26 mouse cellular contexts compared by ENCODE assay signal in genomic region chr8:70825816-70826215, GRCm38 (mm10). TPM values are rescaled to one million over a fixed set of nuclear protein-coding genes. Genes with fewer than 3 reads are reported as not detected.
"Had no signal": no experiment of that assay in that cellular context is flagged by ENCODE, and none has a peak within 500 bp of the region (broad histone marks: within the 10 kb centered on the region; RNA-seq: fewer than 3 reads in every experiment).

No protein-coding gene starts in this region.

- H3K27ac ChIP-seq: heart, embryonic 10.5 days; hindbrain, embryonic 10.5 days; hindbrain, embryonic 12.5 days; hindbrain, embryonic 14.5 days; intestine, embryonic 15.5 days; layer of hippocampus, adult 2 months; left cerebral cortex, adult 2 months; liver, embryonic 12.5 days; liver, embryonic 14.5 days had no signal

- DNase-seq: heart, adult 18-20 months; heart, postnatal 10 days; heart, postnatal 4 days; kidney, adult 18-20 months; kidney, adult 8-10 months; kidney, postnatal 10 days; kidney, postnatal 4 days; liver had no signal

- H3K4me1 ChIP-seq: heart, embryonic 12.5 days; hindbrain, embryonic 12.5 days had no signal

- H3K4me3 ChIP-seq: heart, embryonic 10.5 days; heart, embryonic 12.5 days; hindbrain, embryonic 10.5 days; hindbrain, embryonic 12.5 days; intestine, embryonic 15.5 days; layer of hippocampus, adult 2 months; left cerebral cortex, adult 2 months; liver, embryonic 12.5 days had no signal

- H3K9me3 ChIP-seq: heart, embryonic 10.5 days; liver, embryonic 12.5 days had no signal

- H3K27me3 ChIP-seq: intestine, embryonic 15.5 days had no signal

- ATAC-seq: forebrain, embryonic 16.5 days; hindbrain, embryonic 16.5 days; inflammation-experienced regulatory T-cells, adult 6 months; intestine, embryonic 15.5 days; intestine, postnatal 0 days; liver, embryonic 12.5 days had no signal

- H3K9ac ChIP-seq: heart, embryonic 12.5 days; hindbrain, embryonic 12.5 days; hindbrain, embryonic 14.5 days; intestine, embryonic 15.5 days; liver, embryonic 12.5 days; liver, embryonic 14.5 days had no signal

- H3K36me3 ChIP-seq: heart, embryonic 10.5 days; heart, embryonic 12.5 days; hindbrain, embryonic 10.5 days; hindbrain, embryonic 12.5 days; intestine, embryonic 15.5 days; liver, embryonic 12.5 days had no signal

- H3K4me2 ChIP-seq: heart, embryonic 12.5 days; hindbrain, embryonic 12.5 days; hindbrain, embryonic 14.5 days; intestine, embryonic 15.5 days; liver, embryonic 12.5 days had no signal

RNA-seq across cellular contexts. Expression of gene Il12rb1, which starts 17.6 kb away (rescaled TPM):
- total RNA-seq: heart, postnatal 25 days had no signal
- polyA plus RNA-seq: heart, embryonic 10.5 days; heart, embryonic 12.5 days; heart, embryonic 14.5 days; hindbrain, embryonic 10.5 days; hindbrain, embryonic 12.5 days; hindbrain, embryonic 14.5 days; kidney, embryonic 14.5 days; limb, embryonic 11.5 days had no signal

RNA-seq across cellular contexts. Expression of gene Kcnn1, which starts 37.2 kb away (rescaled TPM):
- polyA plus RNA-seq: inflammation-experienced regulatory T-cells, adult 6 months had no signal
